Mouse (Mus musculus) bone marrow macrophage, adult 2 months (primary cell): ENCODE results near the gene Gbx1.

Experiments
- CTCF ChIP-seq: IDR thresholded peaks from 2 replicates; pipeline ENCODE4 v1.5.1; 2012; ENCODE audit warnings: low read depth, mild to moderate bottlenecking, low read length, moderate library complexity
- POLR2A ChIP-seq: IDR thresholded peaks from 2 replicates; pipeline ENCODE4 v1.6.1; 2012; ENCODE audit warnings: mild to moderate bottlenecking, low read depth, low read length, borderline replicate concordance

- no peak for TF ChIP-seq CTCF
- no peak for TF ChIP-seq POLR2A
These were observed 663 bp downstream of the Gbx1 start for GRCm38 (mm10) chr5:24526190-24526888.
